Mouse (Mus musculus): ENCODE results near the gene Tbk1.

The Tbk1 gene

DNA sequence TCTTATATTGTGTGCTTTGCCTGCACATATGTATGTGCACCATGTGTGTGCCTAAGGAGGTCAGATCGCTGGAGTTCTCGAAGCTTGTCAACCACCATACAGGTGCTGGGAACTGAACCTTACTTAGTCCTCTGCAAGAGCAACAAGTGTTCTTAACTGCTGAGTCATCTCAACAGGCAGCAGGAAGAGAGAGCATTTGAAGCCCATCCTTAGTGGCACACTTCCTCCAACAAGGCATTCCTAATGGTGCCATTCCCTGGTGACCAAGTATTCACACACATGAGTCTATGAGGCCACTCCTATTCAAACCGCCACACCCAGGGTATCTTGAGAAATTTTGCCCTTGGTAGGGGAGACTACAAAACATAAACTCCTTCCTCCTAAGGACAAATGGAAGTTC lies 44.4 kb downstream of the Tbk1 start:
- WGBS = 97% methylated on average over 3 of the region's 3 CpGs

DNA sequence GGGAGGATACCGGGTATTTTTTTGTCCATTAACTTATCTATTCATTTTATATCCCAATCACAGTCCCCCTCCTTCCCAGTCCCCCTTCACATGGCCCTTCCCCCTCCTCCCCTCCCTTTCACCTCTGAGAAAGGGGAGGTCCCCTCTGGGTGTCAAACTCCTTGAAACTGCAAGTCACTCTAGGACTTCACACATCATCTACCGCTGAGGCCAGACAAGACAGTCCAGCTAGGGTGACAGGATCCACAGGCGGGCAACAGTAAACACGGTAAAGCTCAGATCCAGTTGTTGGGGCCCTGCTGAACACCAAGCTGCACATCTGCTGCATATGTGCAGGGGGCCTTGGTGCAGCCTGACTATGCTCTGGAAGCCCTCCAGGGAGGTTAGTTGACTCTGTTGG lies 51.6 kb downstream of the Tbk1 start:
- 91% methylated on average over 4 of the region's 4 CpGs for WGBS

DNA sequence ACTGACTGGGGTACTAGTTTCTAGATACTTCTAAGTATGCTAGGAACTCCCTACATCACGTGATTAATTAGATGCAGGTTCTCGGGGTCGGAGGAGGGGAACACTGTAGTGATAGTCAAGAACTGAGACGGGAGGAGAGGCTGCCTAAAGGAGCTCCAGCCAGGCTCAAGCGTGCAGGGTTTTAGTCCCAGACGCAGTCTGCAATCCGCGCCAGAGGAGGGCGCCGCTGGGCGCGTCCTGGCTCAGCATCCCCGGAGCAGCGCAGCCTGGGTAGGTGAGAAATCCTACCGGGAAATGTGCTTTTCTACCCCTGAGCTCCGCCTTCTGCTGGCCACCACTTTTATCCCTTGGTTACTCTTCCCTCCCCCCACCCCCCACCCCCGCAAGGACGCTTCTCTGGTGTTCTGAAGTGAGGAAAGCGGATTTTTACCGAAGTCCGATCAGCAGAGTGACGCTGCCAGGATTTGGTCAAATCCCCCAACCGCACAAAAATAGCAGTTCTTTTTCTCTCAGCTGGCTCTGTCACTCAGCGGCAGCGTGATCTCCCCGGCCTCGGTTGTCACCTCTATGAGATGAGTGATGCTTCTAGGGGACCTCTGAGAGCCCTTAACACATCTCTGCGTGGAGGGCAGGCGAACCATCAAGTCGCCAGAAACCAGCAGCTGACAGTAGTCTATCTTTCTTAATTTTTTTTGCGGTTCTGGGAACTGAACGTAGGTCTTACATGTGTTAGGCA lies 53.3 kb downstream of the Tbk1 start:
- WGBS = 13% methylated on average over 32 of the region's 32 CpGs

DNA sequence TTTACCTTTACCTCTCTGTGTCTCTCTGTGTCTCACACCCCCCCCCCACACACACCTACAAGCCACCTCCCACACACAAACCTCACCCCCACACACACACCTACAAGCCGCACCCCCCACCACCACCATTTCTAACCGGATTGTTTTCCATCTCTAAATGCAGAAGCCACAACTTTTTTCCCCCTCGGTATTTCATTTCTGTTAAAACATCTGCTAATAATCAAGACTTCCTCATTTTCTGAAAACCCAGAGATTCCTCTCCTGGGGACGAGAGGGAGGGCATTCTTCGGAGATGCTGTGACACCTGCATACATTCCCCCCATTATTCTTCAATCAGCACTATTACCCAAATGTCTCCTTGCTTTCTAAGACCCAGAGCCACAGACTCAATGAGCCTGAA lies 55.0 kb downstream of the Tbk1 start:
- WGBS = 74% methylated on average over 5 of the region's 5 CpGs

DNA sequence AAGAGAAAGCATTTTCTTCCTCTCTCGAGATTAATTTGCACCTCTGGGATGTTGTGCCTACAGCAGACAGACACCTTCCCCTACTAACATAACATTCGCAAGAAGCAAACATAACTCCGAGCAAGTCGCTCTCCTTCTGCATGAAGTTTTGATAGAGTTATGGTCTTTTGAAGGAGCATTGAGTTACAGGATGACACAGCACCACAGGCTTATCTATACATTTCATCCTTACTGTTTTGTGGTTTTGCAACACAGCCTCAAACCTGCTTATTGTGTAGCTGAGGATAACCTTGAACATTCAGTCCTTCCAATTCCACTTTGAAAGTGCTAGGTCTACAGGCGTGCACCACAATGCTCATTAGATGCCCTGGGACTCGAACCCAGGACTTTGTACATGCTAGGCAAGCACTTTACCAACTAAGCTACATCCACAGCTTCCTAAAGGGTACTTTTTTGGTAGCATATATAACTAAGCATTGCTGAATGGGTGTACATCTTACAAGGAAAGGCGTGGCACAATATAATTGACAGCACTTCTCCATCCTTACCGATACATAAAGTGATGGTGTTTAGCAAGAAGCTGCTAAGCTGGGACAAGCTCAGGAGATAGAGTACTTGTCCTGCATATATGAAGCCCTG lies 56.1 kb downstream of the Tbk1 start:
- WGBS = 89% methylated on average over 8 of the region's 8 CpGs

DNA sequence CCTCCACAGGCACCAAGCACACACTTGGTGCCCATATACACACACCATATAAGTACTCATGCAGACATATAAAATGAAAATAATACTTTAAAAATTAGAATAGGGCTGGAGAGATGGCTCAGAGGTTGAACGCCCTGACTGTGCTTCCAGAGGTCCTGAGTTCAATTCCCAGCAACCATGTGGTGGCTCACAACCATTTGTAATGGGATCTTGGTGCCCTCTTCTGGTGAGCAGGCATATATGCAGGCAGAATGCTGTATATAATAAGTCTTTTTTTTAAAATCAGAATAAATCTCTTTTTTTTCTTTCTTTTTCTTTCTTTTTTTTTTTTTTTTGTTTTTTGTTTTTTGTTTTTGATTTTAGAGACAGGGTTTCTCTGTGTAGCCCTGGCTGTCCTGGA lies 57.3 kb downstream of the Tbk1 start:
- WGBS = 95% methylated on average over 1 of the region's 1 CpGs

DNA sequence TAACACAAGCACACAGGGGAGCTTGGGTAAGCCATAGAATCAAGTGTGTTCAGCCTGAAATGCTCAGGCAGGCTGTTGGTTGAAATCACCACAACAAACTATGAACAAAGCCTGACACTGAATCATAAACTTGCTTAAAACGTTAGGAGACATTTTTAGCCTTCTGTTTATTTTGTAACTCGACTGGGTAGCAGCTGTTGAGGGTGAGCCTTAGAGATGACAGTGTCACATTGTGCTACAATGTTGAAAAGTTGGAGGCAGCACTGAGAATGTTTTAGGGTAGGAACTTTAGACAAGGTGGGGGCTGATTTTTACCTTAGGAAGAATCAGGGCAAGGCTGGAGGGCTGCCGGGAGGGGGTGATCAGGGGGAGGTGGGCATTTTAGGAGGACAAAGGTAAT lies 58.1 kb downstream of the Tbk1 start:
- WGBS = 64% methylated on average over 3 of the region's 3 CpGs

DNA sequence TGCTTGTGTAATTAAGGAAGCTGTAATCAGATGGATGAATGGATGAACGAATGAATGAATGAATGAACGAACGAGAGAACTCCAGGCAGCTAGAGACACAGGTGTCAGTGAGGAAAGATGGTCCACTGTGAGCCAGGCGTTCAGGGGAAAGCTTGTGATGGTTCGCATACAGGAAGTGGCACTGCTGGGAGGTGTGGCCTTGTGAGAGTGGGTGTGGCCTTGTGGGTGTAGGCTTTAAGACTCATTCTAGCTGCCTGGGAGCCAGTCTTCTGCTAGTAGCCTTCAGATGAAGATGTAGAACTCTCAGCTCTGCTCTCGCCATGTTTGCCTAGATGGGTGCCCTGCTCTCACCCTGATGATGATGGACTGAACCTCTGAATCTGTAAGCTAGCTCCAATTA lies 59.5 kb downstream of the Tbk1 start:
- WGBS = 89% methylated on average over 6 of the region's 6 CpGs

DNA sequence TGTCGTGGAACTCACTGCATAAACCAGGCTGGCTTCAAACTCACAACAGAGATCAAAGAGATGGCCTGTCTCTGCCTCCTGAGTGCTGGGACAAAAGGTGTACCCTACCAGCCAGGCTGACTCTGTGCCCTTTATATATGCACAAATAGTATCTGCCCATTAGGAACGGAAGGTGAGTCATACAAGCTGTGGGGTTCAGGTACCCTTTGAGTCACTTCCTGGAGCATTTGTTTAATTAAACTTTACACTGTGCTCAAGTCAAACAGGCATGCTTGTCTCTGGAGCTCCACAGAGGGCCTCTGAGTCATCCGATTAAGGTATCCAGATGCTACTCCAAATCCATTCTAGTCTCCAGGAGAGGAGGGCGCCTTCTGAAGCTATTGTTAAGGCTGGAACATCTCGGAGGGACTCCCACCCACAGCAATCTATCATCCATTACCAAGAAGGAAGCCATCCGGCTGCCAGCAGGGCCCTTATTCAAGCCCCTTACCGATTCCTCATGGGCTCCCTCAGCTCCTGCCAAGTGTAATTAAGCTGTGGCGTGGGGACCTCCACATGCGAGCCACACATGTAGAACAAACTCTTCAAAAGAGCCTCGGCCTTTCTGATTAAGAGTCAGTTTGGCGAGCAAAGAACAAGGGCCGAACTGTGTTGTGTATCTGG lies 65.5 kb downstream of the Tbk1 start:
- WGBS = 52% methylated on average over 12 of the region's 12 CpGs

DNA sequence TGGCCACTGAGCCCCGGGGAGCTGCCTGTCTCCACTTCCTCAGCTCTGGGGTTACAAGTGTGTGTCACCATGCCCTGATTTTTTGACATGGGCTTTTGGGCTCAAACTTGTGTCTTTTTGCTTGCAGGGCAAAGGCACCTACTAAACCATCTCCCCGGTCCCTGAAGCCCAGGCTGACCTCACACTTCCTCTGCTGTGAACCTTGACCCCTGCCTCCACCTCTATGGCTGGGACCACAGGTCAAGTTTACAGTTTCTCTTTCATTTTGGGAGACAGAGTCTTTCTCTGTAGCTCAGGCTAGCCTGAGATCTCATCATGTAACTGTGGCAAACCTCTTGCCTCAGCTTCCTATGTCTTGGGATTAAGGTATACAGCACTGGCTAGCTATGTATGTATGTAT lies 66.9 kb downstream of the Tbk1 start:
- 70% methylated on average over 2 of the region's 2 CpGs for WGBS

DNA sequence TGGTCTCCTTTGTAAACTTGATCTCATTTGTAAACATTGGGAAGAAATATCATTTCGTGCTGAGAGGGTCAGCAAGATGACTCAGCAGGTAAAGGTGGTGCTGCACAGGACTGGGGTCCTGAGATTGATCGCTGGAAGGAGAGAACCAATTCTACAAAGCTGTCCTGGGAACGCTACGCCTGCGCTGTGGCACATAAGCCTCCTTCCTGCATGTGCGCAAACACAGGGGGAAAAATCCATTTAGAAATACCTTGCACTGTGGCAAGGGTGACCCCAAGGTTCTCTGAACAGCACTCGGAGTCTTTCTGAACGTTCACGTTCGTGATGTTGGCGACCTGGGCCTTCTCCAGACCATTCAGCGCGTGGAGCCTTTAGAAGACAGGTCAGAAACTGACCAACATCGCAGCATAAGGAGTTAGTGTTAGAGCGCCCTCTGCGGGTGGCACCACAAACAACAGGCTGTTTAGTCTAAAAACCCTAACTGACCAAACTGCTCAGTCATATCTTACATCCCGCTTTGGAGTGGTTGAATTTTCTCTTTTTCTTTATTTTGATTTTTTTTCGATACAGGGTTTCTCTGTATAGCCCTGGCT lies 70.5 kb downstream of the Tbk1 start:
- 33% methylated on average over 18 of the region's 18 CpGs for WGBS

DNA sequence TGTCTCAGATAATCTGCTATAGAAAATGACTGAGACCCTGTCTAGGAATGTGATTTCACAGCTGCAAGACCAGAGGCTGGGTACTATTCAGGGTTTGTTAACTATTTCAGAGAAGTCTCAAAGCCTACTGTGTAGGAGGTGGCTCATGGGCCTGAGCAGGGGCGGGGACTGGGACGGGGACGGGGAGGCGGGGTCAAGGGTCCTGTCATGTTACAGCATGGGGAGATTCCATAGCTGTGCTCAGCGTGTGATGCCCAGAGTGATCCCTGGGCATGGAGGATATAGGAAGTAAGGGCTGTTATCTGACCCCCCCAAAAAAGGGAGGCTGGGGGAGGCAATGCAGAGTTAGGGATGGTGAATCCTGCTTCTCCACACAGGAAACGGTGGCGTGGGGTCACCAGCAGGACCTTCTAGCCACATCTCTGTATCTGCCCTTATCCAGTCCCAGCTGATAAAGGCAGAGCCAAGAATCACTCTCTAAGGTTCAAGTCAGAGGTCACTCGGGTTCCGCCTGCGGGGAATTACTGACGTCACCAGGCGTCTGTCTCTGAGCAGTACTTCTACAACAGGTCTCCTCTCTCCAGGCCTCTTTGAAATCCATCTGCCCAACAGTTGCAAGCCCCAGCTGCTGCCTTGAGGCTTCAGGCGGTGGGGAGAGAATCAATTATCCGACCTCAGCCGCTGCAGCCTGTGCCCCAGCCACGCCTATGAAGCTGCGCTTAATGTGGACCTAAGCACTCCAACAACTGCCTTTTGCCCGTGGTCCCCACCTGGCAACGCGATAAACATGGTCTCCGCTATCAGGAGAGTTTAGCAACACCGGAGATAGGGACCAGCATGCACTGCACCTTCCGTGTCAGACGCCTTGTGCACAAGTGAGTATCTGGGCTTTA lies 76.6 kb downstream of the Tbk1 start:
- WGBS = 64% methylated on average over 24 of the region's 24 CpGs

DNA sequence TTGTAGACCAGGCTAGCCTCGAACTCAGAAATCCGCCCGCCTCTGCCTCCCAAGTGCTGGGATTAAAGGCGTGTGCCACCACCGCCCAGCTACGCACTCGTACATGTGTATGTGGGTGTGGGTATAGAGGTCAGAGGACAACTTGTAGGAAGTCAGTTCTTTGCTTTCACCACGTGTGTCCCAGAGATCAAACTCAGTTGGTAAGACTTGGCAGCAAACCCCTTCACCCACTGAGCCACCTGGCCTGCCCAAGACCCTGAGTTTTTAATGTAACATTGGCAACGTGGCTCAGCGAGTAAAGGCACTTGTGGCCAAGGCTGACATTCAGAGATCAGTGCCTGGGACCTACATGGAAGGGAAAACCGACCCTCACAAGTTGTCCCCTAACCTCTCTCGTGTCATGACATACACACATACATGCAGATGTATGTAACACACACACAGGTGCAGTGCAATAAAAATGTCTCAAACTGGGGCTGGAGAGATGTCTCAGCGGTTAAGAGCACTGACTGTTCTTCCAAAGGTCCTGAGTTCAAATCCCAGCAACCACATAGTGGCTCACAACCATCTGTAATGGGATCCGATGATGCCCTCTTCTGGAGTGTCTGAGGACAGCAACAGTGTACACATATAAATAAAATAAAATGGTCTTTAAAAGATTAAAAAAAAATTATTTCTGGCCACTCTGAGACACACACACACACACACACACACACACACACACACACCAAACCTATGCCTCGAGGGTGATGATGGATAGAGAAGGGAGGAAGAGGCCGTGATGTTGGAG lies 78.6 kb downstream of the Tbk1 start:
- WGBS = 88% methylated on average over 16 of the region's 16 CpGs

DNA sequence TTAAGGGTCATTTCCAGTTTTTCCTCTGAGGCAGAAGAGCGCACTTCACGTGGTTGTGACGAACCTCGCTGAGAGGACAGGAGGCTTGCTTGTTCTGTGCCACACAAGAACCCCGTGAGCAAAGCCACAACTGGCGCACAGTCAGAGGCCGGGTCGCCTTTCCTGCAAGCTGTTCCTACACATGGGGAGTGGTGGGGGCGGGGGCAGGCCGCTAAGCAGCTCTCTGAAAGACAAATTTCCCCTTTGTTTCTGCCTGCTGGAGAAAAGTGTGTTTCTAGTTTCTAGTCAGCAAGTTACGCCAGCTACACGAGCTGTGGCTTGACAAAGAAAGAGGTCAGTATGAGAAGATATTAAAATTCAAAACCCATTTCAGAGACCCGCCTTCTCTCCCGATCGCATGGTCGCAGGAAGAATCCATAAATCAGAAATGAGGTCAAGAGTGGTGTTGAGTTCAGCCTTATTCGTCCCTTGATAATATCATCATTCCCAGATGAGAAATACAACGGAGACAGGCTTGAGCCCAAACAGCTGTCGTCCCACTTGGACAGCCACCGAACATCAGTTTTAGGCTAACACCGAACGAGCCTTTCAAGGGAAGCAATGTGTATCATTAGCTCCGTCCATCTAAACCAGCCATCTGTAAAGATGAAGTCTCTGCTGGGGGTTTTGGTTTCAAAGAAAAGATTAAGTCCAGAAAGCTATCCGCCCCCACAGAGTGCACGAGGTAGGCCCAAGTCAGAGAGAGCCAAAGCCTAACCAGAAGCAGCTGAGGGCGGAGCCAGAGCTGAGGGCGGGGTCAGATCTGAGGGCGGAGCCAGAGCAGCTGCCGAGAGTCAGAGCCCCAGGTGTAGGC lies 79.6 kb downstream of the Tbk1 start:
- 45% methylated on average over 29 of the region's 29 CpGs for WGBS

DNA sequence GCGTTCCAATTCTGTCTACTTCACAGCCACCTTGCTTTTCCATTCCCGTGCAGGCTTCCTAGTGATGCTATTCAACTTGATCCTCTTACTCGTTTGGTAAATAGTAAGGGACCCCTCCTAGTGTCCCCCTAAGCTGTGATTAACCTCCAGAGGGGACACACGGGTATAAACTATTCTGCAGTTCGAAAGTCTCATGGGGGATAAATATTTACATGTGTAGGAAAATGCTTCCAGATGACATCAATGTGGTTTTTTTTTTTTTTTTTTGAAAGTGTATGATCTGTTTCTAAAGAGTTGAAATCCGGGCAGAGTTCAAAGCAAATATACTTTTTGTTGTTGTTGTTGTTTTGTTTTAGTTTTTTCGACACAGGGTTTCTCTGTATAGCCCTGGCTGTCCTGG lies 80.7 kb downstream of the Tbk1 start:
- 49% methylated on average over 7 of the region's 7 CpGs for WGBS

DNA sequence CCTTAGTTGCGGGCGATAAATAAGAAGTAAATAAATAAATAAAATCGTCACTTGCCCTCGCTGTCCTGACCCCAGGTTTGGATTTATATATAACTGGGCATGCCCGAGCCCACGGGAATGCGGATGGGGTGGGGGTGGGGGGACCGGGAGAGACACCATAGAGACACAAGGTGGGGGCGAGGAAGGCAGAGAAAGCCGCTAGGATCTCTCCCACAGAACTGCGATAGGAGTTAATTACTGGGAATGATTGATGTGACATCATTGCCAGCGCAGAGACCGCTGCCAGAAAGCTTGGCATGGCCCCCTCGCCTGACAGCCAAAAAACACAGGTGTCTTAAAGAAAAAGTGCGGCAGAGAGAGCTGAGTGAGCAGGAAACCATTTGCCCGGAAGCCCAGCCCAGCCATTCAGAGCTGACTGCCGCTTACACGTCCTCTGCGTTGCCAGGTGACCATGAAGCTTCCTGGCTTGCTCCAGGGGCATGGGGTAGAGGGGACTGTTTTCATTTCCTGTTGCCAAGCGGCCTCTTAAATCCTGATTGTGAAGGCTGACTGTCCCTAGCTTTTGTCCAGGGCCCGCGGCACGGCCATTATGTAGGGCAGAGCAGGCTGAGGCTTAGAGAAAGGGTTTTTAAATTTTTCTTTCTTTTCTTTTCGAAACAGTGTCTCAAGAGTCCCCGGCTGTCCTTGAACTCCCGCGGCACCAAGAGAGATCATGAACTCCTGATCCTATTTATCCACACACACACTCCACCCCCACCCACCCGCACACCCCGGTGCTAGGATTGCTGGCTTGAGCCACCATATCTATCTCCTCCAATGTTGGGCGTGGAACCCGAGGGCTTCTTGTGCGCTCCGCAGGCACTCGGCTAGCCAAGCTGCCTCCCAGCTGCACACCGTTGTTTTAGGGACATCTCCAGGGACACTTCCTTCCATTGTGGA lies 81.3 kb downstream of the Tbk1 start:
- WGBS = 10% methylated on average over 35 of the region's 35 CpGs

DNA sequence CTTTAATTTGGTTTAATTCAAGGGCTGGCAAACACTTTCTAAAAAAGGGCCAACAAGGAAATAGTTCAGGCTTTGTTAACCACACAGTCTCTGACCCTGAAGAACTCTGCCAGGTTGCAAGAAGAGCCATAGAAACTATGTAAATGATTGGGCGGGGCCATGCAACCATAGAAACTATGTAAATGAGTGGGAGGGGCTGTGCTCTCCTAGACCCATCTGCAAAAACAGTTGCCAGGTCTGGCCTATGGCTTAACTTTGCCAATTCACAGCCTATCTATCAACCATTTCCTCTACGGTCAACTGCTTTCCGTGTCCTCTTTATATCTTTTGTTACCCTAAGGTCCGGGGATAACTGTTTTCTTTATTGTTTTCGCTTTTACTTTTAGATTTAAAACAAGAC lies 85.4 kb downstream of the Tbk1 start:
- WGBS = 76% methylated on average over 5 of the region's 5 CpGs

DNA sequence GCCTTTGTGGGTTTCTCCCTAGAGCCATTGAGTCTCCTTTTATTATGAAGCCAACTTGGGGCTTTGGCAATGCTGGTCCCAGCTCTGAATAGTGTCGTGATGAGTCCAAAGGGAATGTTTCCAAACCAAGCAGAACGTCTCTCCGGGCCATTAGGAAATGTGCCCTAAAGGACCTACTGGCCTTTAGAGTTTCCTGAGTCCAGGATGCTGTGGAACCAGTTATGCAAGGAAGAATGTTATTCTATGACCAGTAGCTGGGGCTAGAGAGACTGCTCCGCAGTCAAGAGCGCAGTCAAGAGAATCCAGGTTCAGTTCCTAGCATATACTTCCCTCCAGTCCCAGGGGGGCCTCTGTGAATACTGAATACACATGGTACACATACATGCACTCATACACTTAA lies 86.6 kb downstream of the Tbk1 start:
- 65% methylated on average over 5 of the region's 5 CpGs for WGBS

DNA sequence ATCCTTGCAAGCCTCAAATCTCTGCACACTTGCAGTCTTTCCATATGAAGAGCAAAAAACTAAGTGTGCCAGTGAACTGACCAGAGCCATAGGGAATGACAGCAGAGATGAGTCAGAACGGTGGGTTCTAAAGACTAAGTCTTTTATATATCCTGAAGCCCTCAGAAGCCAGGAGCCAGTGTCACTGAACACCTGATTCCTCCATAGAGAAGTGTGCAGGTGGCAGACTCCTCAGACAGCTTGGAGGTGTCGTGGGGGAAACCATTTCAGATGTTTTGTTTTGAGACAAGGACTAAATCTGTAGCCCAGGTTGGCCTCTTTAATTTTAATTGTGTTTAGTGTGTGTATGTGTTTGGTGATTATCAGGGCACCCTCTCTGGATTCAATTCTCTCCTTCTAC lies 87.5 kb downstream of the Tbk1 start:
- WGBS = 47% methylated on average over 2 of the region's 2 CpGs
